Mouse (Mus musculus) kidney, adult 2 months (tissue): ENCODE results near the gene Myo1e.

Experiments used
- CTCF ChIP-seq: fragments of 200-500 bp; conservative IDR thresholded peaks from 2 replicates; pipeline ENCODE4 v1.5.1; 2011; ENCODE audit warnings: low read depth, mild to moderate bottlenecking, control low read depth, low read length, moderate library complexity, mixed read lengths; ENCODE audit not compliant: insufficient read depth, insufficient read length
- POLR2A ChIP-seq: fragments of 200-500 bp; IDR thresholded peaks from one replicate; pipeline ENCODE4 v1.6.1; 2011; ENCODE audit warnings: low read depth, low read length, control low read depth

DNA sequence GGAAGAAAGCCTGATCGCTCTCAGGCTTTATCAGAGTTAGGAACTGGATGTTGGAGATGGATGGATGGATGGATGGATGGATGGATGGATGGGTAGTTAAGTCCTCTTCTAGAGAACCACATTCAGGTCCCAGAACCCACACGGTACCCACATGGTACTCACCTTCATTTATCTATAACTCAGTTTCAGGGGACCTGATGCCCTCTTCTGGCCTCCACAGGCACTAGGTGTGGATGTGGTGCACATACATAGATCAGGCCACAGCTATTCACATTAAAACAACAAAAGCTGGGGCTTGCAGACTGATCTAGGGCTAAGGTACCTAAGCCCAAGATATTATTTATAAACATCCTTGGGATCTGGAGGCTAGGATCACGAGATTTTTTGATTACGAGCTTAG lies 117.2 kb downstream of the Myo1e start:
- TF ChIP-seq POLR2A (no peak), CTCF (no peak; the same call in 1 of the 2 replicates)
